Mouse (Mus musculus): ENCODE results near the gene 2700081O15Rik. TPM values are rescaled to one million over a fixed set of nuclear protein-coding genes. Genes with fewer than 3 reads are reported as not detected.
A peak's percentile ranks its signal among the peaks of the same experiment; 100 is the strongest.

Gene 2700081O15Rik
- polyA plus RNA-seq, 1 experiment from 2014 or later: 22.8 TPM

- Histone ChIP-seq H3K4me3 (replicated peaks; ENCODE audit: low read length) (peak overlapping the region; percentile 46), H3K4me2 (ENCODE audit: low read length) (peak overlapping the region; percentile 70), H3K9ac (replicated peaks; ENCODE audit: low read depth, low read length) (peak overlapping the region; percentile 1; the same call in 1 of the 2 replicates), H3K9me3 (ENCODE audit: control insufficient read depth, low read length) (no peaks in the 10 kb centered on the region), H3K27me3 (replicated peaks; ENCODE audit: control insufficient read depth, insufficient read depth, low read length) (no peaks in the 10 kb centered on the region), H3K36me3 (ENCODE audit: control insufficient read depth, insufficient read depth) (peaks cover 21% of the 10 kb centered on the region), H3K27ac (ENCODE audit: low read length) (peak overlapping the region; percentile 86), H3K4me1 (replicated peaks; ENCODE audit: control insufficient read depth, insufficient read depth, low read length) (peaks cover 53% of the 10 kb centered on the region)
- 58% methylated on average over 8 of the region's 8 CpGs for WGBS
- ATAC-seq: no peak
Observed at GRCm38 (mm10) chr19:7424590-7425397, 7.4 kb downstream of the 2700081O15Rik start.

DNA sequence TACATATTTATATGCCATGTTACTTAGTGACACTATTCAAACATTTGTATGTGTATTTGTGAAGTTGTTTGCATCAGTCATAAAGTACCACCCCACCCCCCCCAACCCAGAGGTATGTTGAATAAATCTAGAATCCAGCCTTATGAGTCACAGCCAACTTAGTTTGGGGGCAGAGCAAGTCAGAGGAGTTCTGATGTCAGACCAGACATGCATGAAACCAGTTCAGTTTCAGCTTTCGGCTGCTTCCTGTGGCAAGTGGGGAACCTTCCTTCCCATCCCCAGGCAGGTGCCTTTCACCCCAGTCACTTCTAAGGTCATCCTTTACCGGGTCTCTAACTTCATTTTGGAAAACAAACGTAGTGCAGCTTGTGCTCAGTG, 8.0 kb downstream of the 2700081O15Rik start:
- Histone ChIP-seq H3K27me3 (replicated peaks; ENCODE audit: control insufficient read depth, insufficient read depth, low read length) (no peaks in the 10 kb centered on the region), H3K4me1 (replicated peaks; ENCODE audit: control insufficient read depth, insufficient read depth, low read length) (peaks cover 47% of the 10 kb centered on the region), H3K4me3 (replicated peaks; ENCODE audit: low read length) (no peak overlapping the region), H3K4me2 (ENCODE audit: low read length) (no peak overlapping the region), H3K36me3 (ENCODE audit: control insufficient read depth, insufficient read depth) (peaks cover 21% of the 10 kb centered on the region), H3K9ac (replicated peaks; ENCODE audit: low read depth, low read length) (no peak overlapping the region), H3K9me3 (ENCODE audit: control insufficient read depth, low read length) (no peaks in the 10 kb centered on the region), H3K27ac (ENCODE audit: low read length) (no peak overlapping the region)
- ATAC-seq: no peak
- 49% methylated on average over 3 of the region's 3 CpGs for WGBS

DNA sequence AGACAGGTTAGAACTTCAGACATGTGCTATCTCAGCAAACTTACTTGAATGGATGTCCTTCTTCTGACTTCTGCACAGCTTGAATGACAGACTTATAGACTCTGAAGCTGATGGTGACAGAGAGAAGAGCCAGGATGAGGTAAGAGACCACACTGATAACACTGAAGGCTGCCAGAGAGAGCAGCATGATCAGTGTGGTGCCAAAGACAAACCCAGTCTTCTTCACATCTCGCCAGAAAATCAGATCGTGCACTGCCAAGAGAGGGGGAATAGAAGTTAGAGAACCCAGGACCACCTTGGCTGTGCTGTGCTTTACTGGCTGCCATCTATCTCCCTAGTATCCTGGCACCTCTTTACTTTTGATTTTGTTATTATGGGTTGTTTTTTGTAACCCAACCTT, 17.5 kb downstream of the 2700081O15Rik start:
- peaks cover 6% of the 10 kb centered on the region for H3K4me1 ChIP-seq (replicated peaks; ENCODE audit: control insufficient read depth, insufficient read depth, low read length)
- H3K9ac ChIP-seq (replicated peaks; ENCODE audit: low read depth, low read length): no peak overlapping the region
- H3K36me3 ChIP-seq (ENCODE audit: control insufficient read depth, insufficient read depth): peaks cover 16% of the 10 kb centered on the region
- 66% methylated on average over 2 of the region's 2 CpGs for WGBS
- ATAC-seq: peak; percentile 36; the same call in 1 of the 2 replicates
- no peak overlapping the region for H3K4me2 ChIP-seq (ENCODE audit: low read length)
- no peaks in the 10 kb centered on the region for H3K27me3 ChIP-seq (replicated peaks; ENCODE audit: control insufficient read depth, insufficient read depth, low read length)
- H3K4me3 ChIP-seq (replicated peaks; ENCODE audit: low read length): no peak overlapping the region
- no peaks in the 10 kb centered on the region for H3K9me3 ChIP-seq (ENCODE audit: control insufficient read depth, low read length)
- no peak overlapping the region for H3K27ac ChIP-seq (ENCODE audit: low read length)

- H3K9ac ChIP-seq (replicated peaks; ENCODE audit: low read depth, low read length): no peak overlapping the region
- no peak overlapping the region for H3K4me2 ChIP-seq (ENCODE audit: low read length)
- 62% methylated on average over 5 of the region's 5 CpGs for WGBS
- H3K27ac ChIP-seq (ENCODE audit: low read length): peak overlapping the region; percentile 68
- ATAC-seq: peak; percentile 53
- H3K9me3 ChIP-seq (ENCODE audit: control insufficient read depth, low read length): no peaks in the 10 kb centered on the region
- peaks cover 10% of the 10 kb centered on the region for H3K36me3 ChIP-seq (ENCODE audit: control insufficient read depth, insufficient read depth)
- no peaks in the 10 kb centered on the region for H3K27me3 ChIP-seq (replicated peaks; ENCODE audit: control insufficient read depth, insufficient read depth, low read length)
- peaks cover 7% of the 10 kb centered on the region for H3K4me1 ChIP-seq (replicated peaks; ENCODE audit: control insufficient read depth, insufficient read depth, low read length)
- H3K4me3 ChIP-seq (replicated peaks; ENCODE audit: low read length): no peak overlapping the region
Observed at GRCm38 (mm10) chr19:7436061-7436970, 18.9 kb downstream of the 2700081O15Rik start.

GRCm38 (mm10) chr19:7438295-7438694, 20.9 kb downstream of the 2700081O15Rik start:
- Histone ChIP-seq H3K36me3 (ENCODE audit: control insufficient read depth, insufficient read depth) (peaks cover 3% of the 10 kb centered on the region), H3K27ac (ENCODE audit: low read length) (no peak overlapping the region), H3K27me3 (replicated peaks; ENCODE audit: control insufficient read depth, insufficient read depth, low read length) (no peaks in the 10 kb centered on the region), H3K9ac (replicated peaks; ENCODE audit: low read depth, low read length) (no peak overlapping the region), H3K9me3 (ENCODE audit: control insufficient read depth, low read length) (no peaks in the 10 kb centered on the region), H3K4me3 (replicated peaks; ENCODE audit: low read length) (no peak overlapping the region), H3K4me1 (replicated peaks; ENCODE audit: control insufficient read depth, insufficient read depth, low read length) (peaks cover 8% of the 10 kb centered on the region), H3K4me2 (ENCODE audit: low read length) (no peak overlapping the region)
- ATAC-seq: no peak

- no peak overlapping the region for H3K27ac ChIP-seq (ENCODE audit: low read length)
- peaks cover 6% of the 10 kb centered on the region for H3K4me1 ChIP-seq (replicated peaks; ENCODE audit: control insufficient read depth, insufficient read depth, low read length)
- no peaks in the 10 kb centered on the region for H3K9me3 ChIP-seq (ENCODE audit: control insufficient read depth, low read length)
- no peak overlapping the region for H3K9ac ChIP-seq (replicated peaks; ENCODE audit: low read depth, low read length)
- H3K4me2 ChIP-seq (ENCODE audit: low read length): no peak overlapping the region
- H3K36me3 ChIP-seq (ENCODE audit: control insufficient read depth, insufficient read depth): no peaks in the 10 kb centered on the region
- no peaks in the 10 kb centered on the region for H3K27me3 ChIP-seq (replicated peaks; ENCODE audit: control insufficient read depth, insufficient read depth, low read length)
- WGBS: 61% methylated on average over 14 of the region's 14 CpGs
- no peak overlapping the region for H3K4me3 ChIP-seq (replicated peaks; ENCODE audit: low read length)
- ATAC-seq: peak; percentile 27
Observed at GRCm38 (mm10) chr19:7441493-7441892, 24.1 kb downstream of the 2700081O15Rik start.

DNA sequence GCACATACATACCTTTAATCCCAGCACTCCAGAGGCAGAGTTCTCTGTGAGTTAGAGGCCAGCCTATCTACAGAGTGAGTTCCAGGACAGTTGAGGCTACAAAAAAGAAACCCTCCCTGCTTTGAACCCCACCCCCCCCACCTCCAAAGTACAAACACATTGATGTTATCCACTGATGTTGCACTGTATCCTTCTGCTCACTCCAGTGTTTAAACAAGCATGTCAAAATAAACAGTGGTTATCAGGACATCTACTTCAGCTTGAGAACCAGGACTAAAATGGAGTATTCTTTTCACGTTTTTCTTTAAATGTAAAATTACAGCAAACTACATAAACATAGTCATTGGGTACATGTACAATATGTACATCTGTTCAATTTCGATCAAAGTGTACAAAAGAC, 27.7 kb downstream of the 2700081O15Rik start:
- Histone ChIP-seq H3K4me3 (replicated peaks; ENCODE audit: low read length) (no peak overlapping the region), H3K27me3 (replicated peaks; ENCODE audit: control insufficient read depth, insufficient read depth, low read length) (no peaks in the 10 kb centered on the region), H3K9ac (replicated peaks; ENCODE audit: low read depth, low read length) (no peak overlapping the region), H3K9me3 (ENCODE audit: control insufficient read depth, low read length) (no peaks in the 10 kb centered on the region), H3K36me3 (ENCODE audit: control insufficient read depth, insufficient read depth) (peaks cover 2% of the 10 kb centered on the region; the same call in 1 of the 2 replicates), H3K4me2 (ENCODE audit: low read length) (no peak overlapping the region), H3K27ac (ENCODE audit: low read length) (no peak overlapping the region), H3K4me1 (replicated peaks; ENCODE audit: control insufficient read depth, insufficient read depth, low read length) (0 out of 2 replicates have a peak, but pooled peaks cover 2% of the 10 kb centered on the region)
- ATAC-seq: no peak
- WGBS: 91% methylated on average over 2 of the region's 2 CpGs

DNA sequence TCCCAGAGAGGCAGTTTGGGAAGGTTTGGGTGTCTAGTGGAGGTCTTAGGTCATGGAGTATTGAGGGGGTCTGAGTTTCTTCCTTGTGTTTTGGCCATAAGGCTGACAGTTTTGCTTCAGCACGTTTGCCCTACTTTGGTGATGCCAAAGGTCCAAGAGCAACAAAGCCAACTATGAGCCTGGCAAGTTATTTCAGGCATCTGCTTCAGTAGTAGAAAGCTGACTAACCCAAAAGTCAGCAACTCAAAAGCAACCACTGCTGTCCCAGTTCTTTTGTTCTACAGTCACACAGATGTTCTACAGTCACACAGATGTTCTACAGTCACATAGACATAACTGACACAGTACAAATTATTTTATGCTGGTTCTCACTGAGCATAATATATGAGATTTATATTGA, 28.2 kb downstream of the 2700081O15Rik start:
- Histone ChIP-seq H3K4me1 (replicated peaks; ENCODE audit: control insufficient read depth, insufficient read depth, low read length) (0 out of 2 replicates have a peak, but pooled peaks cover 2% of the 10 kb centered on the region), H3K4me3 (replicated peaks; ENCODE audit: low read length) (no peak overlapping the region), H3K9ac (replicated peaks; ENCODE audit: low read depth, low read length) (no peak overlapping the region), H3K27me3 (replicated peaks; ENCODE audit: control insufficient read depth, insufficient read depth, low read length) (no peaks in the 10 kb centered on the region), H3K9me3 (ENCODE audit: control insufficient read depth, low read length) (no peaks in the 10 kb centered on the region), H3K4me2 (ENCODE audit: low read length) (no peak overlapping the region), H3K36me3 (ENCODE audit: control insufficient read depth, insufficient read depth) (peaks cover 2% of the 10 kb centered on the region; the same call in 1 of the 2 replicates), H3K27ac (ENCODE audit: low read length) (no peak overlapping the region)
- ATAC-seq: no peak
- 84% methylated on average over 1 of the region's 1 CpGs for WGBS

GRCm38 (mm10) chr19:7456803-7457202, 39.4 kb downstream of the 2700081O15Rik start:
- Histone ChIP-seq H3K4me1 (replicated peaks; ENCODE audit: control insufficient read depth, insufficient read depth, low read length) (peaks cover 13% of the 10 kb centered on the region), H3K4me2 (ENCODE audit: low read length) (no peak overlapping the region), H3K9ac (replicated peaks; ENCODE audit: low read depth, low read length) (no peak overlapping the region), H3K27me3 (replicated peaks; ENCODE audit: control insufficient read depth, insufficient read depth, low read length) (no peaks in the 10 kb centered on the region), H3K36me3 (ENCODE audit: control insufficient read depth, insufficient read depth) (peaks cover 3% of the 10 kb centered on the region), H3K27ac (ENCODE audit: low read length) (no peak overlapping the region), H3K9me3 (ENCODE audit: control insufficient read depth, low read length) (no peaks in the 10 kb centered on the region), H3K4me3 (replicated peaks; ENCODE audit: low read length) (no peak overlapping the region)
- no peak for ATAC-seq
- 63% methylated on average over 2 of the region's 2 CpGs for WGBS

Measured in forebrain, embryonic 16.5 days (tissue).